Mouse (Mus musculus) limb, embryonic 11.5 days (tissue): ENCODE results near the gene Odf2l. TPM values are rescaled to one million over a fixed set of nuclear protein-coding genes. Genes with fewer than 3 reads are reported as not detected.

ENCODE experiments used
- ATAC-seq: fragments of 200-750 bp; cut with Nextera tagmentation; 2 replicates; pipeline ENCODE4 v1.8.0; 2017; ENCODE audit warnings: low read depth; ENCODE audit not compliant: insufficient number of reproducible peaks, low FRiP score, low TSS enrichment
- DNase-seq: peaks from one replicate; pipeline ENCODE4 v3.0.0-alpha.2; 2015; ENCODE audit warnings: low spot score
- H3K27ac ChIP-seq: fragments of 300-500 bp; sonication (generic); replicated peaks from 2 replicates; pipeline ENCODE4 v1.5.1; 2014; ENCODE audit warnings: low read depth, mild to moderate bottlenecking, low read length
- H3K27me3 ChIP-seq: fragments of 300-500 bp; sonication (generic); 2 replicates; pipeline ENCODE4 v1.6.1; 2014; ENCODE audit warnings: mild to moderate bottlenecking, low read length, mixed read lengths; ENCODE audit not compliant: control insufficient read depth, insufficient read depth
- H3K36me3 ChIP-seq: fragments of 300-500 bp; sonication (generic); 2 replicates; pipeline ENCODE4 v1.6.1; 2014; ENCODE audit warnings: mild to moderate bottlenecking, low read length, moderate library complexity, mixed read lengths; ENCODE audit not compliant: control insufficient read depth, insufficient read depth
- H3K4me1 ChIP-seq: fragments of 300-500 bp; sonication (generic); 2 replicates; pipeline ENCODE4 v1.6.1; 2014; ENCODE audit warnings: low read length, mixed read lengths; ENCODE audit not compliant: control insufficient read depth, insufficient read depth
- H3K4me2 ChIP-seq: fragments of 300-500 bp; sonication (generic); 2 replicates; pipeline ENCODE4 v1.6.1; 2014; ENCODE audit warnings: low read depth, mild to moderate bottlenecking, moderate library complexity; ENCODE audit not compliant: severe bottlenecking
- H3K4me3 ChIP-seq: fragments of 300-500 bp; sonication (generic); 2 replicates; pipeline ENCODE4 v1.5.1; 2014; ENCODE audit warnings: low read depth, low read length
- H3K9ac ChIP-seq: fragments of 300-500 bp; sonication (generic); 2 replicates; pipeline ENCODE4 v1.6.1; 2014; ENCODE audit warnings: mild to moderate bottlenecking, low read length
- H3K9me3 ChIP-seq: fragments of 300-500 bp; sonication (generic); 2 replicates; pipeline ENCODE4 v1.6.1; 2016; ENCODE audit warnings: low read length; ENCODE audit not compliant: control insufficient read depth
- WGBS: fragments of 180-500 bp; shearing (Covaris S2); extraction: QIAGEN DNeasy Blood & Tissue Kit; methylation state at CpG from one replicate; pipeline ENCODE4 v1.1.7; 2014; 5-methylcytosine and 5-hydroxymethylcytosine counted together
- polyA plus RNA-seq: library from polyadenylated mRNA; unstranded; fragments of >200 nt; fragmentation: Nextera tagmentation; extraction: Ambion mirVana; gene quantifications from 2 replicates; pipeline ENCODE4 v1.2.1, GENCODE M21; 2014

The Odf2l gene
- polyA plus RNA-seq, 1 experiment from 2014 or later = 20.7 TPM

- WGBS = 86% methylated on average over 4 of the region's 4 CpGs
- Histone ChIP-seq H3K27ac (no peak overlapping the region), H3K27me3 (no peaks in the 10 kb centered on the region), H3K4me3 (no peak overlapping the region), H3K9ac (no peak overlapping the region), H3K4me2 (no peak overlapping the region), H3K36me3 (no peaks in the 10 kb centered on the region), H3K4me1 (no peaks in the 10 kb centered on the region), H3K9me3 (no peaks in the 10 kb centered on the region)
- DNase-seq = peak; percentile 18
- no peak for ATAC-seq
Measured at GRCm38 (mm10) chr3:145170028-145170427, 51.6 kb downstream of the Odf2l start.

GRCm38 (mm10) chr3:145170604-145171389 lies 52.4 kb downstream of the Odf2l start:
- no peak for ATAC-seq
- H3K27ac ChIP-seq = no peak overlapping the region
- peak; percentile 18 for DNase-seq
- H3K36me3 ChIP-seq = no peaks in the 10 kb centered on the region
- H3K9me3 ChIP-seq = no peaks in the 10 kb centered on the region
- no peaks in the 10 kb centered on the region for H3K27me3 ChIP-seq
- no peak overlapping the region for H3K4me2 ChIP-seq
- H3K4me1 ChIP-seq = no peaks in the 10 kb centered on the region
- WGBS = 87% methylated on average over 6 of the region's 6 CpGs
- no peak overlapping the region for H3K4me3 ChIP-seq
- no peak overlapping the region for H3K9ac ChIP-seq

- DNase-seq (peak; percentile 8), ATAC-seq (no peak)
- no peak overlapping the region for H3K27ac ChIP-seq
- H3K4me1 ChIP-seq = no peaks in the 10 kb centered on the region
- no peaks in the 10 kb centered on the region for H3K36me3 ChIP-seq
- H3K4me2 ChIP-seq = no peak overlapping the region
- no peaks in the 10 kb centered on the region for H3K9me3 ChIP-seq
- H3K27me3 ChIP-seq = no peaks in the 10 kb centered on the region
- H3K4me3 ChIP-seq = no peak overlapping the region
- no peak overlapping the region for H3K9ac ChIP-seq
- WGBS = 85% methylated on average over 4 of the region's 4 CpGs
Measured at GRCm38 (mm10) chr3:145171390-145172060, 53.1 kb downstream of the Odf2l start.

DNA sequence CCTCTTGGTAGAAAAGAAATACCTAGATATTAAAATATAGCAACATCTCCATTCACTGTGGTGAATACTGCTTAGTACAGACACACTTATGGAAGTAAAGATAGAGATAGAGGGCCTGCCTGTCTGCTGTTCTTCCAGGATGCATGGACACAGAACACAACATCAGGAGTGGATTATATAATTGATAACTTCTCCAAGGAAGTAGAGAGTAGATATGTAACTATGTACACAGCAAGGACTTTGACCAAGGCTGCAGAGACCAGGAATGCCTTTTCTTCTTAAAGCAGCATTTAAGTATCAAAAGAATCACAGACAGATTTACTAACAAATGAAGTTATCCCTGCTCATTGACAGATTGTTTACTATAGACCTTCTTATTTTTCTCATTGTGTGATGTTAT lies 66.3 kb downstream of the Odf2l start:
- no peaks in the 10 kb centered on the region for H3K27me3 ChIP-seq
- H3K4me1 ChIP-seq = no peaks in the 10 kb centered on the region
- ATAC-seq (no peak), DNase-seq (no peak)
- H3K9ac ChIP-seq = no peak overlapping the region
- no peaks in the 10 kb centered on the region for H3K36me3 ChIP-seq
- H3K4me3 ChIP-seq = no peak overlapping the region
- no peak overlapping the region for H3K27ac ChIP-seq
- no peak overlapping the region for H3K4me2 ChIP-seq
- H3K9me3 ChIP-seq = no peaks in the 10 kb centered on the region

DNA sequence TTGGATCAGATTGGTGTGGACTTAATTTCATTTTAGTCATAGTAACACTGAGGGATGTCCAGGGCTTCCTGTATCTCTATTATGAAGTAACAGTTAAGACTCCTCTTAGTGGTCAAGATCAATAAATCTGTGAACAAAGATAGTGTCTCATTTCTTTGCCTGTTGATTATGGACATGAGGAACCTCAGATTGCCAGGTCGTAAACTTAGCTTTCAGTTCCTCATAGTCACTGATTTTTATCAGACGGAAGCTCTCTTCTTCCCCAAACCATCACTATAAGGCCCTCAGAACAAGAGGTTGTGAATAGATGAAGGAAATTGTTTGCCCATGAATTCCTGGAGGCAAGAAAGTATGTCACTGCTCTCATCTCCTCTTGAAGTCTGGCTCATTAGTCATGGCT lies 73.6 kb downstream of the Odf2l start:
- no peaks in the 10 kb centered on the region for H3K27me3 ChIP-seq
- no peak overlapping the region for H3K4me2 ChIP-seq
- no peak for DNase-seq
- 85% methylated on average over 2 of the region's 2 CpGs for WGBS
- H3K9ac ChIP-seq = no peak overlapping the region
- no peak for ATAC-seq
- H3K4me1 ChIP-seq = no peaks in the 10 kb centered on the region
- no peaks in the 10 kb centered on the region for H3K36me3 ChIP-seq
- H3K9me3 ChIP-seq = no peaks in the 10 kb centered on the region
- no peak overlapping the region for H3K27ac ChIP-seq
- H3K4me3 ChIP-seq = no peak overlapping the region

GRCm38 (mm10) chr3:145195240-145195923 lies 77.0 kb downstream of the Odf2l start:
- H3K4me2 ChIP-seq = no peak overlapping the region
- H3K36me3 ChIP-seq = no peaks in the 10 kb centered on the region
- H3K9me3 ChIP-seq = no peaks in the 10 kb centered on the region
- no peak for DNase-seq
- H3K4me3 ChIP-seq = no peak overlapping the region
- no peaks in the 10 kb centered on the region for H3K27me3 ChIP-seq
- H3K27ac ChIP-seq = no peak overlapping the region
- no peak for ATAC-seq
- 88% methylated on average over 8 of the region's 8 CpGs for WGBS
- no peaks in the 10 kb centered on the region for H3K4me1 ChIP-seq
- H3K9ac ChIP-seq = no peak overlapping the region

GRCm38 (mm10) chr3:145198050-145198449 lies 79.7 kb downstream of the Odf2l start:
- Histone ChIP-seq H3K27me3 (no peaks in the 10 kb centered on the region), H3K4me1 (no peaks in the 10 kb centered on the region), H3K9ac (no peak overlapping the region), H3K36me3 (no peaks in the 10 kb centered on the region), H3K9me3 (no peaks in the 10 kb centered on the region), H3K4me3 (no peak overlapping the region), H3K4me2 (no peak overlapping the region), H3K27ac (no peak overlapping the region)
- 95% methylated on average over 2 of the region's 2 CpGs for WGBS
- DNase-seq (no peak), ATAC-seq (no peak)
